Mouse (Mus musculus): ENCODE data around the gene Cacna1i.

The Cacna1i gene

DNA sequence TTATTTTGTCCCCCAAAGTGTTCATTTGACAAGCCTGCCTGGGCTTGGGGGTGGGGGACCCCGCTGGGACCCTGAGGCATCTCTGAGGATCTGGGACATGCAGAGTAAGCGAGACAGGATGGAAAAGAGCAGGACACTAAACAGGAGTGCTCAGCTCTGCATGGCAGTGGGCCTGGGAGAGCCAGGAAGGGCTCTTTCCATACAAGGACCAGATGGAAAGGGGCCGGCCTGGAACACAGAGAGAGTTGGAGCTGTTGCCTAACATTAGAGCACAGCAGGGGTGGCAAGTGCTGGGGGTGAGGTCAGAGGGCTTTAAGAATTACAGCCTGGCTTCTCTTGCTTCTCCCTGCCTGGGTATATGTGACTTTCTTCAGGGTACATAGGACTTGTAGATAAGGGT, 43.2 kb downstream of the Cacna1i start:
- DNase-seq (ENCODE audit: low spot score in 2 of 2) = no peak

DNA sequence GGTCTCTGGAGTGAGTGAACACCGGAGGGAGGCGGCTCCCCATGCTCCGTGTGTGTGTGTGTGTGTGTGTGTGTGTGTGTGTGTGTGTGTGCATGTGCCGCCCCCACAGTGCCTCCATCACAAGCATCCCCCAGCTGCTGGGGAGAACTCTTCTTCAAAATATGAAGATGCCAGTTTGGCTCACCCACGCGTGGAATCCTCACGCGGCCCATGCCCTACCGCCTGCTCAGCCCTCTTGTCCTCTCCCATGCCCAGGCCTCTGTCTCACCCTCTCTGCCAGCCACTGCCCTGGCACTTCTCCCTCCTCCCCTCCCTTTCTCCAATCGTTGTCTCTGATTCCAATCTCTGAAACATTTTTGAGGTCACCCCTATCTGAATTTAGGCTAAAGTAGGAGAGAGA, 47.7 kb downstream of the Cacna1i start:
- peak; percentile 43 to 62 for DNase-seq (ENCODE audit: low spot score in 2 of 2)

DNA sequence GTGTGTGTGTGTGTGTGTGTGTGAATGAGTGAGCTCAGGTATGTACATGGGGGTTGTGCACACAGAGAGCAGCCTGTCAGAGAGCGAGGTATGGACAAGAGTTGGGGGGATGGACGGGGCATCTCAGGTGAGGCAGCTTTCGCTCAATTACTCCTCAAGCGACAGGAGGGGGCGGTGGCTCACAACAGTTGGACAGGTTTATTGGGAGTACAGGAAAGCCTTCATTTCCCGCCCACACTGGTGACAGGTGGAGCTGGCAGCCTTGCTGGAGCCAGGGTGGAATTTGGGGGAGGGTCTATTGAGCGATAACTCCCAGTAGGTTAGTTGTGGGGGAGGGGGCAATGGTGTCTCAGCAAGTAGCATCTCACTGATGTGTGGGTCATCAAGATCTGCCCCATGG, 48.2 kb downstream of the Cacna1i start:
- no peak for DNase-seq (ENCODE audit: low spot score in 2 of 2)

DNA sequence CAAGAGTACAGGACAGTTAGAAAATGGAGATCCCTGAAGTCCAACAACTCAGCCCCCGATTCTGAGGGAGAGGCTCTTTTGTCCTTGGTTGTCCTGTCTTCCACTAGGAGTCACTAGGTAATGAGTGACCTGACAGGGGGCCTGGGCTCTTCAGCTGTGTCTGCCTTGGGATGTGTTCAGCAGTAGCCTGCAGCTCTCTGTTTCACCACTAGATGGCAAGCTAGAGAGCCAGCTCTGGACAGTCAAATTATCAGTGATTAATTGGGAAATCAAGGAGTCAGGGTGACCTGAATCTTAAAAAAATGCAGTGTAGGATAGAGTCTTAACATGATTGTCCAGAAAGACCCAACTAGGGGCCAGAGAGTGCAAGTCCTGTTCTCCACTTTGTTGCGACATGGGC, 53.3 kb downstream of the Cacna1i start:
- no peak for DNase-seq (ENCODE audit: low spot score in 2 of 2)

DNA sequence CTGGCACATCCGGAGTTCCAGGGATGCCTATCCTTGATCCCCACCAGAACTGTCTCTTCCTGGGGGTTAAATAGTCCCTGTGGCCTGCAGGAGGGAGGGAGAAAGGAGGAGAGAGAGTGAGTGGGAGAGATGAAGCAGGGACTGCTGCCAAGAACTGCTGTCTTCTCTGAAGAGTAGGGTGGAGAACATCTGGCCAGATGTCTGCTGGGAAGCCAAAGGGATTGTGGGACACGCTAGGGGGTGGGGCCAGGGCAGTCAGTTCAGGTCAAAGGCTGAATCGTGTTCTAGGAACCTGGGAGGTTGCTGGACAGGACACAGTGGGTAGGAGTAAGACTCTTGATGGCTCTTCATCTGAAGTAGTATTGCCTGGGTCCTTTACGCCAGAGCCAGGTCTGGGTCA, 55.4 kb downstream of the Cacna1i start:
- DNase-seq (ENCODE audit: low spot score in 2 of 2) = no peak

DNA sequence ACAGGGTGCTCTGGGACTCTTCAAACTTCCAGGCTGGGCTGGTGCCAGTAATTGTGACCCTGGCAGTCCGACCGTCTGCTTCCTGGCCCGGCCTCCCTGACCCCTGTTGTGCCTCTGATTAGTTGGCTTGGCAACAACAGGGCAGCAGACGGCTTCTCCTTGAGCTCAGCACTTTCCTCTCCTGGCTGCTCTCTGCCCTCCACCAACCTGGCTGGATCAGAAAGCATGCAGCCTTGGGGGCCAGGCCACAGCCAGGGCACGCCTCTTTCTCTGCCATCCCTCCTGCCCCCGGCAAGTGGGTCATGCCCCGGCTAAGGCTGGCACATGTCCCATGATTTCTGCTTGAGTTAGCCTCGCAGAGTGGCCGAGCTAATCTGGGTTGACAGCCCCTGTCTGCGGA, 56.0 kb downstream of the Cacna1i start:
- no peak for DNase-seq (ENCODE audit: low spot score in 2 of 2)

DNA sequence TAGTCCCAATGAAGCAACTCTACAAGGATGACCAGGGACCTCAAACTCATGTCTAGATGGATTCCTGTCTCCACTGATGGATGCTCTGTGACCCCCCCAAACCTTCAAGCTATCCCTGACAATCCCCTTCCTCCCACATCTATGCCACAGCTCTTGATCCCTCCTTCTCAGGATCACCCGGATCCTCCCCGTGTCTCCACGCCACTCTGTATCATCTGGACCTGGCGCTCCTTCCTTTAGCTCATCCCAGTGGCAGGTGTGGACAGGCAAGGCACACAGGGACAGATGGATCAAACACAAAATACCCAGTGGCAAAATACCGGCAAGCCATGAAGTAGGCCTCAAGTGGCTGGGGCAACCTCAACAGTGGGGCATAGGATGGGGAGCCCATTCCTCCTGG, 56.7 kb downstream of the Cacna1i start:
- no peak for DNase-seq (ENCODE audit: low spot score in 2 of 2)

DNA sequence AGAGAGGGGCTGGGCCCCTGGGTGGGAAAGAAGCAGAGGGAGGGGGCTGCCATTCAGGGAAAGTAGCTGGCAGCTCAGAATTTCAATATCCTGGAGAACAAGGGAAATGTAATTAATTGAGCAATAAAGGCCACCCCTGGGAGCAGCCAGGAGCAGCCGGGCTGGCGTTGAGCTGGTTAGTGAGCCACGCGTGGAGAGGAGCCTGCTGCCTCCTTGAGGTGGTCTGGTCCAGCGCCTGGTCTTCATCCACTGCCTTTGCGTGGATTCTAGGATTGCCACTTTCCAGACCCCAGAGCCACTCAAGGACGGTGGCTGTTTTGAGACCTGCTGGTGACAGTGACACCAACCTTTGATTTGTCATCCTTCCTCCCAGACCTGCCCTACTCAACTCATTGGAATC, 59.5 kb downstream of the Cacna1i start:
- no peak for DNase-seq (ENCODE audit: low spot score in 2 of 2)

DNA sequence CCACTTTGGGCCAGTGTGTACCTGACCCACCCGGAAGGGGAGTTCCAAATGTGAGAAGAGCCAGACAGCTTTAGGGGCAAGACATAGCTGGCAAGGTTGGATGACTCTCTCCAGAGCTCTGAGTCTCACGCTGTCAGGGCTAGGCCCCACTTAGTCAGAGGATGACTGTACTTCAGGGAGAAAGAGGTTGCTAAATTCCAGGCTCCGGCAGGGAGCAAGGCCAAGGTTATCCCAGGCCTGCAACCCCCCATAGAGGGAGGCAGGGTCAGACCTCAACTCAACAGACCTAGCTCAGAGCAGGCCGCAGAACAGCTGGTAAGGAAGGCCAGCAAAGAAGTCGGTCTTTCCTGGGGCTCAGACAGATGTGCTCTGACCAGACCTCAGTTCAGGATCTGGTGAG, 63.4 kb downstream of the Cacna1i start:
- DNase-seq (ENCODE audit: low spot score in 2 of 2) = no peak

DNA sequence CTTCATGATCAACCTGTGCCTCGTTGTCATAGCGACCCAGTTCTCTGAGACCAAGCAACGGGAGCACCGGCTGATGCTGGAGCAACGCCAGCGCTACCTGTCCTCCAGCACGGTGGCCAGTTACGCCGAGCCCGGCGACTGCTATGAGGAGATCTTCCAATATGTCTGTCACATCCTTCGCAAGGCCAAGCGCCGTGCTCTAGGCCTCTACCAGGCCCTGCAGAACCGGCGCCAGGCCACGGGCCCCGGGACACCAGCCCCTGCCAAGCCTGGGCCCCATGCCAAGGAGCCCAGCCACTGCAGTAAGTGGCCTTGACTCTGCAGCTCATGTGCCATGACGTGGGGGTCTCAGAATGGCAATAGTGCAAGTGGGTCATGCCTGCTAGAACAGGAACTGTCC, 71.8 kb downstream of the Cacna1i start:
- no peak for DNase-seq (ENCODE audit: low spot score in 2 of 2)

DNA sequence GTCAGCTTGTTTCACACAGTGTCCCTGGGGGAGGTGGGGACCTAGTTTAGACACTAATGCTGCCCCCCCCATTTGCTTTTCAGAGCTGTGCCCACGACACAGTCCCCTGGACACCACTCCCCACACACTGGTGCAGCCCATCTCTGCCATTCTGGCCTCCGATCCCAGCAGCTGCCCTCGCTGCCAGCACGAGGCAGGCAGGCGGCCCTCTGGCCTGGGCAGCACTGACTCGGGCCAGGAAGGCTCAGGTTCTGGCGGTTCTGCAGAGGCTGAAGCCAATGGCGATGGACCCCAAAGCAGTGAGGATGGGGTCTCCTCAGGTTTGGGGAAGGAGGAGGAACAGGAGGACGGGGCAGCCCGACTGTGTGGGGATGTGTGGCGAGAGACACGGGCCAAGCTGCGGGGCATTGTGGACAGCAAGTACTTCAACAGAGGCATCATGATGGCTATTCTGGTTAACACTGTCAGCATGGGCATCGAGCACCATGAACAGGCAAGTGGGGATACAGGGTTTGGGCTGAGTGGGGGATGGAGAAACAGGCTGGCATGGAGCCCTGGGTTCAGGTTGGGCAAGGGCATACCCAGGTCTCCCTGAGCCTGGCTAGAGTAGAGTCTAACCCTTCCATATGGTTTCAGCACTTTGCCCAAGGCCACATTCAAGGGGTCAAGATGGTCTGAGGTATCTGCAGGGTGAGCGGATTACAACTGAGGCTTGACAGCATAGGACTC, 74.9 kb downstream of the Cacna1i start:
- no peak for DNase-seq (ENCODE audit: low spot score in 2 of 2)

DNA sequence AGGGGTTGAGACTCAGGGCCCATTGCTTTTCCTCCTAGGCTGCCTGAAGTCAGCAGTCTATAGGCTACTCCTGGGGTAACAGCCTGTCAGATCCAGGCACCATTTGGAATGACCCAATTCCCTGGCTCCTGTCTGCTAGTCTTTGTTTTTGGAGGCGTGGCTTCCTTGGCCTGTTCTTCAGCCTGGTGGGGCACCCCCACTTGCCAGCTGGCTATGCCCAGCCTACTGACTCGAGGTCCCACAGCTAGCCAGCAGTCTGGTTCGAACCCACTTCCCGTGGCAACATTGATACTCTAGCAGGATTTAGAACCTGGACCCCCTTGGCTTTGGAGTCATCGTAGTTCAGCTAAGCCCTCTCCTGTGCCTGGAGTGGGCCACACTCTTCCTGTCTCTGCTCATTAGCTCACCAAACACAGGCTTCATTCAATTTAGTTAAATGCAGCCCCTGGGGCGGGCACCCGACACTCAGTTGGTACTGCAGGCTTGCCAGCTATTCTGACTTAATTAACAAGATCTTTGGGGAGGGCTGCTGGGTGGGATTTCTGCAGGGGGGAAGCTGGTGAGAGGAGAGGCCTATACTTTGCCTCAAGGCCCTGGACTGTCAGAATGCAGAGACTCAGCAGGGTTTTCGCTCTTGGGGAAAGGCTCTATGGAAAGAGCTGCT, 75.6 kb downstream of the Cacna1i start:
- no peak for DNase-seq (ENCODE audit: low spot score in 2 of 2)

DNA sequence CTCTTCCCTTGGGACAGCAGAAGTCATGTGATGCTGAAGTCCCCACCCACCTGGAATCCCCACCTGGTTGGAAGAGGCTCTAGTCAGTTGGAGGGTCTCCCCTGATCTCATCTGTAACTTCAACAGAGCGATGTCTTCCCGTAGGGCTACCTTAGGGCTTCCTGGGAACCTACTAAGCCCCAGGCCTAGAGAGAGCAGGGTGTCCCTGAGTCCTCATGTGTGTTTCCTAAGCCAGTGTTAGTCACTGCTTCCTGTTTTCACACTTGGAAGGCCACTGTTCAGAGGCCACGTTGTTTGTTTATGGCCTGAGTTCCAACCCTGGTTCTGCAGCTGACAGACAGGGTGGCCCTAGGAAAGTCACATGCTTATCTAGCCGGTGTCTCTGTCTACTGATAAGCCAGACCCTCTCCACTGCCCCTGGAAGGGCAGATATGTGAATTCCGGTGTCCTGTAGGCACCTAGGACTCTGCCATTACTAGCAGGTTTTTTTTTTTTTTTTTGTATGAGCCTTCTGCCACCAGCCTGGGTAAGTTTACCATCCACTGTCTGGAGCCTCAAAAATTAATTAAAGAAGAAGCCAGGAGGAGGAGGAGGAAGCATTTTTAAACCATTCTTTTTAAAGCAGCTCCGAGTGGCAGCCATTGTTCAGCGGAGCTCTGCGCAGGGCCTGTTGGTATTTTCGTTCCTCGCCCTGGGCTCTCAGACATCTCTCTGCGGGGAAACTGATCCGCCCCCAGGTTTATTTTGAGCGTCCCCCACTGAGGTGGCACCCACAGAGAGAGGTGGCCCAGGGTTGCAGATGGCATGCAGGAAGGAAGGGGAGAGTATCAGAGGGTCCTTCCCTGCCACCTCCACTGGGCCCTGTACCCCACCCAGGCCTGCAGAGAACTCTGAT, 77.0 kb downstream of the Cacna1i start:
- DNase-seq (ENCODE audit: low spot score in 2 of 2) = peak; percentile 45 to 58

DNA sequence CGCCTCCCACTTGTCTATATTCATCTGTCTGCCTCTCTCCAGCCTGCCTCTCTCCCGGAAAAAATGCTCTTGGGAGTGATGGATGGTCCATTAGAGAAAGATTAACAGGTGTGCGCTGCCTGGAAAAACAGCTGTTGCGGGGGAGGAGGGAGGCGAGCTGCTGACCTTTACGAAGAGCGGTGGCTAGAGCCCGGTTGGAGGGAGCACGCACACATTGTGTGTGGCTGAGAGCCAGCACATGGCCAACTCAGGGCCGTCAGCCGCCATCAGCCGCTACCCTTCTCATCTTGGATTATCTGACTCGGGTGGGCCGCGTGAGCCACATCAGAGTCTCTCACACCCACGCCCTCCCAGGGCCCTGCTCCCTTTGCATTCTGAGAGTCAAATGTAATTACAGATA, 79.9 kb downstream of the Cacna1i start:
- DNase-seq (ENCODE audit: low spot score in 2 of 2) = peak in 1 of 2 experiments; percentile 24

DNA sequence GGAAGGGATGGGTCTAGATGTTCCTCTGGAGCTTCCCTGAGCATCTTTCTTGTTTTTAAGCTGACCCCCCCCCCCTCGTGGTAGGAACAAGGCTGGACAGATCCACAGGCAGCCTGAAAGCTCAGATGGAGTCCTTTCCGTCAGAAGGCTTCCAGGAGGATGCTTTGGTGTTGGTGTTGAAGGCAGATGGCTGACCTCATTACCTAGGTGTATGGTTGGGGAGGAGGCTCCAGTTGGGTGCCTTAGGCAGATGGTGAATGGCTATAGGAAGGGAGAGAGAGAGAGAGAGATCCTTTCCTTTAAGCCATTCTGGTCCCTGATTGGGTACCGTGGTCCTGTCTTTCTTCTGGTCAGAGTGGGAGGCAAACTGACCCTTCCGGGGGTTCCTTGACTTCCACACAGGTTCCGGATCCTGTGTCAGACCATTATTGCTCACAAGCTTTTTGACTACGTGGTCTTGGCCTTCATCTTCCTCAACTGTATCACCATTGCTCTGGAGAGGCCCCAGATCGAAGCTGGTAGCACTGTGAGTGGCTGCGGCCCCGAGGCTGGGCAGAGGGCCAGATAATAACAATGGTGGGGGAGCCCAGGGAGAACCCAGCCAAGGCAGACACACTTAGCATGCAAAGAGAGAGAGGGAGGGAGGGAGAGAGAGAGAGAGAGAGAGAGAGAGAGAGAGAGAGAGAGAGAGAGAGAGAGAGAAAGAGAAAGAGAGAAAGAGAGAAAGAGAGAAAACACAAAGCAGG, 86.4 kb downstream of the Cacna1i start:
- DNase-seq (ENCODE audit: low spot score in 2 of 2) = no peak

DNA sequence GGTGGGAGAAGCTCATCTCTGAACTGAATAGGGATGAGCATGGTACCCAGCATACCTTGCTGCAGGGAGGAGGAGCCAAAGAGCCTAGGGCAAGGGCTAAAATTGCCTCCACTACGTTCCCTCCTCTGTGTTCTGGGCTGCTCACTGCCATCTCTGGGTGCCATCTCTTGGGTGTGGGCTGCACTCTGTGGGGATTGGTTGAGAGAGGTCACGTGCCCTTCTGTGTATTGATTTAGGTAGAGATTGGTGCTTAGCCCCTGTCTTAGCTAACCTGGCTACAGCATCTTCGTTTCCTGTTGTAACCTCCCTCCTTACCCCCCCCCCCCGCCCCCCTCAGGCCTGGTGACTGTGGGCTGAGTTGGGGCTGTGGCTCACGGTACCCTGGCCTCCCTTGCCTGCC, 87.8 kb downstream of the Cacna1i start:
- no peak for DNase-seq (ENCODE audit: low spot score in 2 of 2)

DNA sequence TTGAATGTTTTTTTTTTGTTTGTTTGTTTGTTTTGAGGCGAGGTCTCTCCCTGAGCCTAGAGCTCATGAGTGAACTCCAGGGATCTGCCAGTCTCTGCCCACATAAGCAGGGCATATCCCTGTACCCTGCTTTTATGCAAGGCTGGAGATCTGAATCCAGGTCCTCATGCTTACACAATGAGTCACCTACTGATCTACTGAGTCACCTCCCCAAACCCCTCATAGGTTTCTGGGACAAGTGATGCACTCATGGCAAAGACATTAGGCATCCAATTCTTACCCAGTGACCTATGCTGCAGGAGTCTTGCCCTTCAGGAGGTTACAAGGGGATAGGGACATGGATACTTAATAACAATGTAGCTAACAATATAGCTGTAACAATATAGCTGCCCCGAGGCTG, 100.1 kb downstream of the Cacna1i start:
- DNase-seq (ENCODE audit: low spot score in 2 of 2) = no peak

DNA sequence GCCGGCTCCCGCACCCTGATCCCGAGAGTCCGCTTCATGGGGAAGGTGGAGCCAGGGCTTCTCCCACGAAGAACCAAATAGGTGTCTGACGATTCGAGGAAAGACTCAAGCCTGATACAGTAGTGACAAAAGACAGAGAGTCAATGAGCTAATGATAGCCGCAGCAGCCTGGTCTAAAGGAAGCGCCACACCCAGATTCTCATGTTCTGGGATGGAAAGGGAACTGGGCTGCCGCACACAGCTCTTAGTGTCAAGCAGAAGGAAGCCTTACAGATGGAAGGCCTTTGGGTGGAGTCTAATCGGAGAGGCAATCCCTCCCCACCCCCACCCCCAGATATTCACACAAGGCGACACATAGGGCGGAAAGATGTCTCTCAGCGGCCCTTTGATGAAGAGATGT, 104.8 kb downstream of the Cacna1i start:
- DNase-seq (ENCODE audit: low spot score in 2 of 2) = no peak

DNA sequence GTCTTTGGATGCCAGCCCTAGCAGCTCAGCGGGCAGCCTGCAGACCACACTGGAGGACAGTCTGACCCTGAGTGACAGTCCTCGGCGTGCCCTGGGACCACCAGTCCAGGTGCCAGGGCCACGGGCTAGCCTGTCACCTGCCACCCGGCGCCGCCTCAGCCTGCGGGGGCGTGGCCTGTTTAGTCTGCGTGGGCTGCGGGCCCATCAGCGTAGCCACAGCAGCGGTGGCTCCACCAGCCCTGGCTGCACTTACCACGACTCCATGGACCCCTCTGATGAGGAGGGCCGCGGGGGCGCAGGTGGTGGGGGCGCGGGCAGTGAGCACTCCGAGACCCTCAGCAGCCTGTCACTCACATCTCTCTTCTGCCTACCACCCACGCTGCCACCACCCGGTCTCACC, 108.0 kb downstream of the Cacna1i start:
- no peak for DNase-seq (ENCODE audit: low spot score in 2 of 2)

DNA sequence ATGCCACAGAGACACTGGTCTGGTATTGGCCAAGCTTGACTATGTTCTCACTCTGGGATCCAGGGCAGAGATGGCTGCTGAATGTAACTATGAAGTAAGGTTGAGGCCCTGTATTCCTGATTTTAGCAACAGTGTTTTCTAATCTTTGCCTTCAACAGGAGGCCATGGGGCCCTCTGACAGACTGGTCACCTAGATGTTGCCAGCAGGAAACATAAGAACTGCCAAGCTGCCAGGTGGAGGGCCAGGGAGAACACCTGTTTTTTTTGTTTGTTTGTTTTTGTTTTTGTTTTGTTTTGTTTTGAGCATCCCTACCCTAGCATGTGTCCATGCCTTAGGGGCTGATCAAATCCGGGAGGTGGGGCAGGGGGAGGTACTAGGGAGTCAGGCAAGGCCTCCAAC, 112.4 kb downstream of the Cacna1i start:
- no peak for DNase-seq (ENCODE audit: low spot score in 2 of 2)

DNA sequence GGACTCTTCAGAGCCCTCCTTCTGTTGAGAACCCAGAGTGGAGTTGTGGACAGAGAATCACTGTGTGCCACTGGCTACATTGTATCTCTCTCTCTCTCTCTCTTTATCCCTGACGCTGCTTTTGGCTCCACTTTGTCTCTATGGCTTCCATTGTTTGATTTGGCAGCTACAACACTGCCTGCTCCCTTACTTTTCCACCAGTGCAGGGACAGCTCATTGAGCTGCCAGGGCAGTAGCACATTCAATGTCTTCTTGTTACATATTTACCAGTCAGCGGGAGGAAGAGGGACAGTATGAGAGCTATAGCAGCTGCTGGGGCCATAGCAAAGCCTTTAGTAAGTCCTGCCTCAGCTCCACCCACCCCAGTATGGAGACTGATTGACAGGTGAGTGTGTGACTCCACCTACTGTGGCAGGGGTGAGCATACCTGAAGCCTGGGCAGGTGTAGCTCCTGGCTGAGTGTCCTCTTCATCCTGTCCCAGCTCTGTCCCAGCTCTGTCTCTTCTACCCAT, 114.4 kb downstream of the Cacna1i start:
- peak; percentile 27 to 40 for DNase-seq (ENCODE audit: low spot score in 2 of 2)

DNA sequence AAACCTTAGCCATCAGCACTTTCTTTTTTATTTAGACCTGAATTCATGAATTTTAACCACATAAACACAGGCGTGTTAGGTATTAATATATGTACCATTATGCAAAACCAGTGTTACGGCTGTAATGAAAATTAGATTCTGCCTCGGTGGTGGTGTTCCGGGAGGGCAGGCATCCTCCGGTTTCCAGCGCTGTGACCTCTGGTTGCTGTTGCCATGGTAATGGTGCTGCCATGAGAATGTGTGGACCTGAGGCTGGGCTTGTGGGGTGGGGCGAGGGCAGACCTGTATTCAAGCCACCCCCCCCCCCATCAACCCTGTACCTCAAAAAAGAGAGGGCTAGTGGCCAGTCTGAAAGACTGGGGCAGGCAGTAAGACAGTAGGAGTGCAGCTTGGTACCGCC, 114.9 kb downstream of the Cacna1i start:
- DNase-seq (ENCODE audit: low spot score in 2 of 2) = no peak
